Mouse (Mus musculus): ENCODE results near the gene Cpsf7.
A peak's percentile ranks its signal among the peaks of the same experiment; 100 is the strongest.

The Cpsf7 gene

GRCm38 (mm10) chr19:10561558-10562314, 36.7 kb downstream of the Cpsf7 start:
- no peak for DNase-seq

- DNase-seq: no peak
Measured at GRCm38 (mm10) chr19:10562351-10562750, 37.3 kb downstream of the Cpsf7 start.

GRCm38 (mm10) chr19:10564278-10564677, 39.2 kb downstream of the Cpsf7 start:
- no peak for DNase-seq

- DNase-seq: no peak
Measured at GRCm38 (mm10) chr19:10565217-10565616, 40.2 kb downstream of the Cpsf7 start.

GRCm38 (mm10) chr19:10569627-10570026, 44.6 kb downstream of the Cpsf7 start:
- no peak for DNase-seq

GRCm38 (mm10) chr19:10576690-10577561, 51.9 kb downstream of the Cpsf7 start, which contains the start of the genes Cyb561a3 and Tmem138:
Gene Cyb561a3, plus strand, starts transcription at chr19:10577172.
Gene Tmem138, minus strand, starts transcription at chr19:10577362.
- peak; percentile 91 to 93 for DNase-seq

- DNase-seq: no peak
Measured at GRCm38 (mm10) chr19:10580102-10580501, 55.0 kb downstream of the Cpsf7 start.

GRCm38 (mm10) chr19:10580761-10581160, 55.7 kb downstream of the Cpsf7 start:
- DNase-seq: no peak

- DNase-seq: no peak
Measured at GRCm38 (mm10) chr19:10581984-10582383, 56.9 kb downstream of the Cpsf7 start.

GRCm38 (mm10) chr19:10583550-10584146, 58.6 kb downstream of the Cpsf7 start:
- no peak for DNase-seq

- no peak for DNase-seq
Measured at GRCm38 (mm10) chr19:10585112-10585511, 60.0 kb downstream of the Cpsf7 start.

- DNase-seq: no peak
Measured at GRCm38 (mm10) chr19:10587231-10587630, 62.2 kb downstream of the Cpsf7 start.

GRCm38 (mm10) chr19:10589127-10589857, 64.2 kb downstream of the Cpsf7 start:
- DNase-seq: no peak

- no peak for DNase-seq
Measured at GRCm38 (mm10) chr19:10590301-10590700, 65.2 kb downstream of the Cpsf7 start.

- DNase-seq: no peak
Measured at GRCm38 (mm10) chr19:10591659-10592377, 66.8 kb downstream of the Cpsf7 start.

Measured in cerebellum, postnatal 36 days (tissue).